Mouse (Mus musculus): ENCODE results near the gene Gm30191.
"Not testable (repeated sequence)": the region's sequence is repeated elsewhere in the genome, so short reads cannot be mapped to it uniquely, and the experiment has no call there.

The Gm30191 gene

GRCm38 (mm10) chr4:134252131-134252910 lies 5.6 kb downstream of the Gm30191 start:
- DNase-seq (ENCODE audit: low spot score) = no peak

GRCm38 (mm10) chr4:134252911-134253721 lies 6.4 kb downstream of the Gm30191 start:
- DNase-seq (ENCODE audit: low spot score) = no peak

GRCm38 (mm10) chr4:134253722-134254324 lies 7.1 kb downstream of the Gm30191 start, which contains the start of gene Grrp1:
Grrp1 (minus strand) TSS chr4:134254106.
- no peak for DNase-seq (ENCODE audit: low spot score)

- DNase-seq (ENCODE audit: low spot score) = no peak
These were observed 8.1 kb downstream of the Gm30191 start for GRCm38 (mm10) chr4:134254835-134255234.

GRCm38 (mm10) chr4:134255854-134256253 lies 9.1 kb downstream of the Gm30191 start:
- DNase-seq (ENCODE audit: low spot score) = no peak

GRCm38 (mm10) chr4:134256407-134257197 lies 9.9 kb downstream of the Gm30191 start:
- no peak for DNase-seq (ENCODE audit: low spot score)

- no peak for DNase-seq (ENCODE audit: low spot score)
These were observed 10.7 kb downstream of the Gm30191 start for GRCm38 (mm10) chr4:134257198-134258009.

- no peak for DNase-seq (ENCODE audit: low spot score)
These were observed 11.6 kb downstream of the Gm30191 start for GRCm38 (mm10) chr4:134258354-134258753.

GRCm38 (mm10) chr4:134263191-134263590 lies 16.5 kb downstream of the Gm30191 start:
- DNase-seq (ENCODE audit: low spot score) = no peak

GRCm38 (mm10) chr4:134265860-134266585 lies 19.3 kb downstream of the Gm30191 start:
- DNase-seq (ENCODE audit: low spot score) = no peak

GRCm38 (mm10) chr4:134268102-134268655 lies 21.4 kb downstream of the Gm30191 start:
- DNase-seq (ENCODE audit: low spot score) = no peak

GRCm38 (mm10) chr4:134269622-134270021 lies 22.9 kb downstream of the Gm30191 start:
- not testable (repeated sequence) for DNase-seq (ENCODE audit: low spot score)

- no peak for DNase-seq (ENCODE audit: low spot score)
These were observed 25.2 kb downstream of the Gm30191 start for GRCm38 (mm10) chr4:134271979-134272378.

GRCm38 (mm10) chr4:134272731-134273416 lies 26.1 kb downstream of the Gm30191 start:
- no peak for DNase-seq (ENCODE audit: low spot score)

GRCm38 (mm10) chr4:134273417-134274345 lies 26.9 kb downstream of the Gm30191 start:
- DNase-seq (ENCODE audit: low spot score) = no peak

GRCm38 (mm10) chr4:134284942-134285341 lies 38.2 kb downstream of the Gm30191 start:
- DNase-seq (ENCODE audit: low spot score) = no peak

GRCm38 (mm10) chr4:134286226-134287167 lies 39.8 kb downstream of the Gm30191 start:
- no peak for DNase-seq (ENCODE audit: low spot score)

Data from ovary, postnatal 10 days (tissue).